12 mouse cellular contexts compared by ENCODE assay signal in the genomic region with DNA sequence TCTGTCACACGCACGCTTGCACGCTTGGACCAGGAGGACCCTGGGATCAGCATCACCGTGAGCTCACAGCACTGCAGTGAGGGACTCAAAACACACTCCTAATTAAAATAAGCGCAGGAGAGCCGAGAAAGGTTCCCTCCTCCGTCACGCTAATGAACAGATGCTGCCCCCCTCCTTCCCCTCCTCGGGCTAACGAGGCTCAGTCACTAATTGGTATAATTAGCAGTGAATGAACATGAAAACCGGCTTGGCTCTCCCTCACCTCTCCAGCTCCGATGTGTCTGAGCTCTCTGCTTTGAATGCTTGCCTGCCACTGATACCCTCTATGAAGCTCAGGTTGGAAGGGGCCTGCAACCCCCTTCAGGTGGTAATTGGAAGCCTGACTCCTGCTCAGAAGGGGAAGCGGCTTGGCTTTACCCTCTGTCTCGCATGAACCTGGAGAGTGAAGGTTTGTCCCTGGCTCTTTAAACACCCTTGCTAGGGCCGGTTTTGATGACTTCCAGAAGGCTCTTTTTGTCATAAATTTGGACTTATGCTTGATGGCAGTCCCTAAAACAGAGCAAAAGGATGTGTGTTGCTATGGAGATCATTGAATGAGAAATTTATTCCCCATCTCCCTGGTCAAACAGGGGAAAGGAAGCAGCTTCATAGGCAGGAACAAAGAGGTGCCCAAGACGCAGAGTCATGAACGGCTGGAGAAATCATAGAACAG.
DNase-seq lines count a peak whose midpoint lies in the region; ATAC-seq and TF ChIP-seq lines count a peak whose summit lies in the region.
"Had no signal": no experiment of that assay in that cellular context is flagged by ENCODE, and none has a peak within 500 bp of the region (broad histone marks: within the 10 kb centered on the region; RNA-seq: fewer than 3 reads in every experiment).

No protein-coding gene starts in this region.

- no peaks in the 10 kb centered on the region for H3K36me3 ChIP-seq in stomach, embryonic 14.5 days (ENCODE audit: control insufficient read depth, insufficient read depth, low read length)
- no peaks in the 10 kb centered on the region for H3K36me3 ChIP-seq in stomach, postnatal 0 days (ENCODE audit: control insufficient read depth, insufficient read depth, low read length)
- no peaks in the 10 kb centered on the region for H3K36me3 ChIP-seq in limb, embryonic 13.5 days
- H3K36me3 ChIP-seq: lung, embryonic 15.5 days had no signal

- ATAC-seq in stomach, embryonic 14.5 days (ENCODE audit: insufficient number of reproducible peaks, insufficient read depth, low FRiP score, low read depth), result no peak; the same call in 1 of the 2 replicates
- ATAC-seq in stomach, postnatal 0 days (ENCODE audit: low FRiP score, low TSS enrichment), result no peak
- ATAC-seq in limb, embryonic 13.5 days (ENCODE audit: low FRiP score, low read depth), result peak; percentile 36; the same call in 1 of the 2 replicates

- no peaks in the 10 kb centered on the region for H3K9me3 ChIP-seq in stomach, embryonic 14.5 days (ENCODE audit: control insufficient read depth, low read depth, low read length)
- H3K9me3 ChIP-seq in stomach, postnatal 0 days (ENCODE audit: control insufficient read depth, low read length), result no peaks in the 10 kb centered on the region
- no peaks in the 10 kb centered on the region for H3K9me3 ChIP-seq in limb, embryonic 13.5 days
- H3K9me3 ChIP-seq: lung, embryonic 15.5 days had no signal

- no peak overlapping the region for H3K4me3 ChIP-seq in stomach, embryonic 14.5 days (ENCODE audit: low read depth, low read length)
- H3K4me3 ChIP-seq in stomach, postnatal 0 days (ENCODE audit: low read depth, low read length), result no peak overlapping the region
- no peak overlapping the region for H3K4me3 ChIP-seq in limb, embryonic 13.5 days
- H3K4me3 ChIP-seq: gastrocnemius, adult 2 months; lung, embryonic 15.5 days; myocyte had no signal

- no peak for TF ChIP-seq CTCF in stomach, postnatal 0 days (IDR thresholded peaks at IDR 0.05; ENCODE audit: low read depth)

- H3K27me3 ChIP-seq in stomach, embryonic 14.5 days (ENCODE audit: control insufficient read depth, insufficient read depth, low read length), result no peaks in the 10 kb centered on the region
- H3K27me3 ChIP-seq in stomach, postnatal 0 days (ENCODE audit: control insufficient read depth, insufficient read depth, low read length), result no peaks in the 10 kb centered on the region
- no peaks in the 10 kb centered on the region for H3K27me3 ChIP-seq in limb, embryonic 13.5 days
- H3K27me3 ChIP-seq: lung, embryonic 15.5 days had no signal

- H3K4me1 ChIP-seq in stomach, embryonic 14.5 days (ENCODE audit: control insufficient read depth, insufficient read depth, low read length), result no peaks in the 10 kb centered on the region
- no peaks in the 10 kb centered on the region for H3K4me1 ChIP-seq in stomach, postnatal 0 days (replicated peaks; ENCODE audit: control insufficient read depth, insufficient read depth)
- H3K4me1 ChIP-seq in limb, embryonic 13.5 days, result peaks cover 11% of the 10 kb centered on the region
- H3K4me1 ChIP-seq: lung, embryonic 15.5 days had no signal

- H3K4me2 ChIP-seq in stomach, embryonic 14.5 days (replicated peaks; ENCODE audit: low read depth, low read length), result no peak overlapping the region
- no peak overlapping the region for H3K4me2 ChIP-seq in stomach, postnatal 0 days (replicated peaks; ENCODE audit: low read depth)
- peak overlapping the region; percentile 47 for H3K4me2 ChIP-seq in limb, embryonic 13.5 days (replicated peaks)
- H3K4me2 ChIP-seq: lung, embryonic 15.5 days had no signal

- WGBS in stomach, embryonic 14.5 days, result 71% methylated on average over 17 of the region's 17 CpGs
- 70% methylated on average over 17 of the region's 17 CpGs for WGBS in stomach, postnatal 0 days
- WGBS in limb, embryonic 13.5 days, result 26% methylated on average over 17 of the region's 17 CpGs

- no peak for DNase-seq in stomach, postnatal 0 days (ENCODE audit: low spot score)
- DNase-seq in forelimb bud, embryonic 11.5 days (ENCODE audit: low read depth, low spot score), result peak; percentile 30
- DNase-seq in spleen, adult 18-20 months, result no peak
- DNase-seq in cerebellum, adult 9-11 months, result no peak
- DNase-seq in frontal cortex, postnatal 36 days (ENCODE audit: low spot score in 2 of 2), result no peak
- DNase-seq: gastrocnemius, adult 2 months; heart, postnatal 36 days; thymus, postnatal 4 days had no signal

- peak overlapping the region; percentile 15; the same call in 1 of the 2 replicates for H3K27ac ChIP-seq in stomach, embryonic 14.5 days (ENCODE audit: low read length)
- no peak overlapping the region for H3K27ac ChIP-seq in stomach, postnatal 0 days (replicated peaks)
- no peak overlapping the region for H3K27ac ChIP-seq in limb, embryonic 13.5 days
- H3K27ac ChIP-seq: gastrocnemius, adult 2 months; lung, embryonic 15.5 days had no signal

- no peak for TF ChIP-seq EP300 in stomach, postnatal 0 days (optimal IDR thresholded peaks at IDR 0.05)

- no peak overlapping the region for H3K9ac ChIP-seq in stomach, embryonic 14.5 days (replicated peaks; ENCODE audit: low read depth, low read length)
- no peak overlapping the region for H3K9ac ChIP-seq in stomach, postnatal 0 days (ENCODE audit: low read length)
- H3K9ac ChIP-seq in limb, embryonic 13.5 days, result no peak overlapping the region
- H3K9ac ChIP-seq: lung, embryonic 15.5 days had no signal
